Mouse (Mus musculus) bone marrow macrophage, adult 2 months (primary cell): ENCODE measurements around the gene Pold4.
"Not testable (repeated sequence)": the region's sequence is repeated elsewhere in the genome, so short reads cannot be mapped to it uniquely, and the experiment has no call there.

Experiments
- CTCF ChIP-seq: IDR thresholded peaks from 2 replicates; pipeline ENCODE4 v1.5.1; 2012; ENCODE audit warnings: low read depth, mild to moderate bottlenecking, low read length, moderate library complexity
- POLR2A ChIP-seq: IDR thresholded peaks from 2 replicates; pipeline ENCODE4 v1.6.1; 2012; ENCODE audit warnings: mild to moderate bottlenecking, low read depth, low read length, borderline replicate concordance

- TF ChIP-seq CTCF, POLR2A: not testable (repeated sequence)
Observed at GRCm38 (mm10) chr19:4248683-4249082, 17.0 kb downstream of the Pold4 start.
